Mouse (Mus musculus): ENCODE measurements around the gene Arid3a. TPM values are rescaled to one million over a fixed set of nuclear protein-coding genes. Genes with fewer than 3 reads are reported as not detected.

The Arid3a gene
- total and polyA plus RNA-seq, 3 experiments = 48.4 to 114 (median 94.4) TPM

DNA sequence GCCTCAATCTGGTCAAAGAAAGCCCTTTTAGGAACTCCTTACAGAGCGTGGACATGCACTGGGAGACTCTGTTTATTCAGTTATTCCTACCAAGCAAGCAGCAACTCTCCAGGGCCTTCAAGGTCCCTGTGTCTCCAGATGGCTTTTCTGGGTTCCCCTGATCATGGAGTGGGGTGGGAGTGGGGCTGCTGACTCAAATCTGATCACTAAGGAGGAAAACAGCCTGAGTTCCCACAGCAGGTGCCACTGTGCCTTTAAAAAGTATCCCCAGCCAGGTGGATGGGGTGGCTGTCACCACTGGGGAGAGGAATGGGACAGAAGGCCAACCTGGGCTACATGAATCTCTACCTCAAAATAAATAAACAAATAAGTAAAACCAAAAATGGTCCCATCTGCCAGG is 16.1 kb downstream of the Arid3a start:
- Histone ChIP-seq H3K27ac (ENCODE audit: insufficient read depth, low read depth) (peak overlapping the region; percentile 89), H3K36me3 (replicated peaks in 1 of 2; ENCODE audit: control insufficient read depth in 1 of 2, insufficient read depth in 1 of 2, low read length in 1 of 2) (peaks cover 44 to 85% of the 10 kb centered on the region in 2 experiments), H3K79me2 (replicated peaks; ENCODE audit: control insufficient read depth, extremely low read depth, insufficient read depth, poor library complexity, severe bottlenecking) (peaks cover 75% of the 10 kb centered on the region), H3K4me2 (ENCODE audit: insufficient read depth, low read depth, poor library complexity, severe bottlenecking) (0 out of 2 replicates have a peak overlapping the region, but pooled peaks have one; percentile 5), H3K9me3 (replicated peaks; ENCODE audit: low read length) (no peaks in the 10 kb centered on the region), H3K27me3 (replicated peaks) (no peaks in the 10 kb centered on the region), H3K4me3 (replicated peaks in 1 of 3; ENCODE audit: low read depth in 2 of 3, low read length in 2 of 3, poor library complexity in 1 of 3) (no peak overlapping the region), H3K9ac (ENCODE audit: insufficient read depth, low read depth) (no peak overlapping the region), H3K4me1 (ENCODE audit: control insufficient read depth in 1 of 2, insufficient read depth in 2 of 2) (peaks cover 62 to 97% of the 10 kb centered on the region in 2 experiments)
- TF ChIP-seq MEF2A (IDR thresholded peaks at IDR 0.05; ENCODE audit: borderline replicate concordance, low read depth, low read length) (peak; percentile 55; the same call in 1 of the 2 replicates), MAFK (IDR thresholded peaks at IDR 0.05; ENCODE audit: insufficient replicate concordance, low read length) (0 out of 2 replicates have a peak, but pooled peaks have one; percentile 9), USF2 (conservative IDR thresholded peaks at IDR 0.05; ENCODE audit: low read depth, low read length) (no peak), ZNF384 (IDR thresholded peaks at IDR 0.05; ENCODE audit: low read depth, low read length) (no peak), SIN3A (IDR thresholded peaks at IDR 0.05; ENCODE audit: low read length) (peak; percentile 48), ETS1 (conservative IDR thresholded peaks at IDR 0.05; ENCODE audit: low read depth, low read length) (peak; percentile 49; the same call in 1 of the 2 replicates), MAZ (IDR thresholded peaks at IDR 0.05; ENCODE audit: low read depth, low read length) (0 out of 2 replicates have a peak, but pooled peaks have one; percentile 51), CTCF (conservative IDR thresholded peaks at IDR 0.05 in 1 of 2, IDR thresholded peaks at IDR 0.05 in 1 of 2; ENCODE audit: low read depth in 2 of 2, low read length in 2 of 2) (no peak), MYC (IDR thresholded peaks at IDR 0.05; ENCODE audit: low read depth, low read length) (0 out of 2 replicates have a peak, but pooled peaks have one; percentile 32), POLR2AphosphoS2 (IDR thresholded peaks at IDR 0.05; ENCODE audit: low read depth, low read length) (peak; percentile 46; the same call in 1 of the 2 replicates), IRF4 (IDR thresholded peaks at IDR 0.05; ENCODE audit: low read depth, low read length) (peak; percentile 57; the same call in 1 of the 2 replicates), CHD2 (IDR thresholded peaks at IDR 0.05; ENCODE audit: low read length) (peak; percentile 75; the same call in 1 of the 2 replicates), ZMIZ1 (IDR thresholded peaks at IDR 0.05; ENCODE audit: low read depth, low read length) (0 out of 2 replicates have a peak, but pooled peaks have one; percentile 25), ELF1 (IDR thresholded peaks at IDR 0.05; ENCODE audit: low read depth, low read length) (no peak), EP300 (IDR thresholded peaks at IDR 0.05; ENCODE audit: low read length) (peak; percentile 60; the same call in 1 of the 2 replicates), TCF12 (IDR thresholded peaks at IDR 0.05; ENCODE audit: low read depth, low read length) (peak; percentile 71), RCOR1 (conservative IDR thresholded peaks at IDR 0.05; ENCODE audit: low read depth, low read length) (peak; percentile 68; the same call in 1 of the 2 replicates)
- peak; percentile 45 for DNase-seq (ENCODE audit: extremely low read depth)
- in situ Hi-C loops (cut with MboI; ENCODE audit: low pct_ligation_motif_present, low pct_unique_long_range_greater_than_20kb, low sequenced_read_pairs) = no loop called here
- dilution Hi-C loops (cut with MboI; ENCODE audit: extremely low pct_ligation_motif_present, extremely low pct_unique_long_range_greater_than_20kb, low sequenced_read_pairs) = no loop called here

GRCm38 (mm10) chr10:79943471-79943901 is 16.6 kb downstream of the Arid3a start:
- Histone ChIP-seq H3K79me2 (replicated peaks; ENCODE audit: control insufficient read depth, extremely low read depth, insufficient read depth, poor library complexity, severe bottlenecking) (peaks cover 70% of the 10 kb centered on the region), H3K9ac (ENCODE audit: insufficient read depth, low read depth) (0 out of 2 replicates have a peak overlapping the region, but pooled peaks have one; percentile 14), H3K27me3 (replicated peaks) (no peaks in the 10 kb centered on the region), H3K9me3 (replicated peaks; ENCODE audit: low read length) (no peaks in the 10 kb centered on the region), H3K4me1 (ENCODE audit: control insufficient read depth in 1 of 2, insufficient read depth in 2 of 2) (peaks cover 57 to 93% of the 10 kb centered on the region in 2 experiments), H3K36me3 (replicated peaks in 1 of 2; ENCODE audit: control insufficient read depth in 1 of 2, insufficient read depth in 1 of 2, low read length in 1 of 2) (peaks cover 43 to 83% of the 10 kb centered on the region in 2 experiments), H3K4me2 (ENCODE audit: insufficient read depth, low read depth, poor library complexity, severe bottlenecking) (0 out of 2 replicates have a peak overlapping the region, but pooled peaks have one; percentile 5), H3K4me3 (replicated peaks in 1 of 3; ENCODE audit: low read depth in 2 of 3, low read length in 2 of 3, poor library complexity in 1 of 3) (no peak overlapping the region), H3K27ac (ENCODE audit: insufficient read depth, low read depth) (peak overlapping the region; percentile 89)
- dilution Hi-C loops (cut with MboI; ENCODE audit: extremely low pct_ligation_motif_present, extremely low pct_unique_long_range_greater_than_20kb, low sequenced_read_pairs) = no loop called here
- in situ Hi-C loops (cut with MboI; ENCODE audit: low pct_ligation_motif_present, low pct_unique_long_range_greater_than_20kb, low sequenced_read_pairs) = no loop called here
- DNase-seq (ENCODE audit: extremely low read depth) = peak; percentile 70
- TF ChIP-seq PAX5 (IDR thresholded peaks at IDR 0.05; ENCODE audit: low read length) (no peak), NELFE (IDR thresholded peaks at IDR 0.05; ENCODE audit: low read depth, low read length) (no peak), ZKSCAN1 (IDR thresholded peaks at IDR 0.05; ENCODE audit: borderline replicate concordance, low read depth, low read length) (no peak; the same call in 1 of the 2 replicates), MXI1 (IDR thresholded peaks at IDR 0.05; ENCODE audit: low read depth, low read length) (0 out of 2 replicates have a peak, but pooled peaks have one; percentile 70), ZNF384 (IDR thresholded peaks at IDR 0.05; ENCODE audit: low read depth, low read length) (peak; percentile 98), GABPA (IDR thresholded peaks at IDR 0.05; ENCODE audit: insufficient replicate concordance, low read depth, low read length) (no peak), POLR2A (IDR thresholded peaks at IDR 0.05; ENCODE audit: low read depth, low read length) (no peak), TCF12 (IDR thresholded peaks at IDR 0.05; ENCODE audit: low read depth, low read length) (peak; percentile 100), MAX (IDR thresholded peaks at IDR 0.05; ENCODE audit: low read length) (no peak), IRF4 (IDR thresholded peaks at IDR 0.05; ENCODE audit: low read depth, low read length) (peak; percentile 94), JUN (IDR thresholded peaks at IDR 0.05; ENCODE audit: insufficient read depth, low read depth, low read length) (no peak), POLR2AphosphoS2 (IDR thresholded peaks at IDR 0.05; ENCODE audit: low read depth, low read length) (0 out of 2 replicates have a peak, but pooled peaks have one; percentile 28), BHLHE40 (IDR thresholded peaks at IDR 0.05; ENCODE audit: low read depth, low read length) (peak; percentile 93), EP300 (IDR thresholded peaks at IDR 0.05; ENCODE audit: low read length) (peak; percentile 87), E2F4 (IDR thresholded peaks at IDR 0.05; ENCODE audit: insufficient replicate concordance, low read depth, low read length) (no peak), CTCF (conservative IDR thresholded peaks at IDR 0.05 in 1 of 2, IDR thresholded peaks at IDR 0.05 in 1 of 2; ENCODE audit: low read depth in 2 of 2, low read length in 2 of 2) (no peak), MAFK (IDR thresholded peaks at IDR 0.05; ENCODE audit: insufficient replicate concordance, low read length) (no peak), SIN3A (IDR thresholded peaks at IDR 0.05; ENCODE audit: low read length) (peak; percentile 39), ETS1 (conservative IDR thresholded peaks at IDR 0.05; ENCODE audit: low read depth, low read length) (peak; percentile 85), HCFC1 (IDR thresholded peaks at IDR 0.05; ENCODE audit: low read depth, low read length) (no peak), UBTF (IDR thresholded peaks at IDR 0.05; ENCODE audit: low read depth, low read length) (no peak), USF2 (conservative IDR thresholded peaks at IDR 0.05; ENCODE audit: low read depth, low read length) (no peak)
